In genomic region chr11:58927053-58927452, GRCm38 (mm10) we compare ENCODE assay signal across 22 mouse cellular contexts. TPM values are rescaled to one million over a fixed set of nuclear protein-coding genes. Genes with fewer than 3 reads are reported as not detected.
"Had no signal": no experiment of that assay in that cellular context is flagged by ENCODE, and none has a peak within 500 bp of the region (broad histone marks: within the 10 kb centered on the region; RNA-seq: fewer than 3 reads in every experiment).

No protein-coding gene starts in this region.

- ATAC-seq: forebrain, embryonic 16.5 days; hindbrain, postnatal 0 days had no signal

- DNase-seq: gastrocnemius, postnatal 14 days; gastrocnemius, postnatal 36 days; heart, adult 11 months; heart, adult 2 months; heart, postnatal 14 days; heart, postnatal 36 days had no signal

- H3K27ac ChIP-seq: hindbrain, postnatal 0 days; layer of hippocampus, adult 2 months; left cerebral cortex, adult 2 months; limb, embryonic 12.5 days had no signal

- H3K27me3 ChIP-seq: heart, embryonic 15.5 days; hindbrain, embryonic 13.5 days; hindbrain, embryonic 15.5 days had no signal

- H3K9me3 ChIP-seq: heart, embryonic 13.5 days; heart, embryonic 15.5 days; hindbrain, embryonic 13.5 days; hindbrain, embryonic 15.5 days; limb, embryonic 10.5 days; limb, embryonic 12.5 days had no signal

- H3K9ac ChIP-seq: heart, embryonic 15.5 days; hindbrain, embryonic 13.5 days; hindbrain, embryonic 15.5 days; limb, embryonic 12.5 days had no signal

- H3K4me3 ChIP-seq: hindbrain, embryonic 13.5 days; hindbrain, embryonic 15.5 days; layer of hippocampus, adult 2 months; left cerebral cortex, adult 2 months; limb, embryonic 12.5 days had no signal

RNA-seq across cellular contexts. Expression of gene Btnl10, which starts 9.3 kb away (rescaled TPM):
- total RNA-seq: gastrocnemius, adult 8-10 months; gastrocnemius, postnatal 14 days; gastrocnemius, postnatal 36 days; heart, adult 2 months; heart, postnatal 14 days; heart, postnatal 36 days; hindbrain, postnatal 0 days; layer of hippocampus, adult 2 months; left cerebral cortex, adult 2 months; left cerebral cortex, postnatal 14 days; left cerebral cortex, postnatal 36 days had no signal
- polyA plus RNA-seq: forebrain, embryonic 16.5 days; heart, embryonic 15.5 days; hindbrain, embryonic 11.5 days; hindbrain, embryonic 13.5 days; hindbrain, embryonic 15.5 days; kidney, embryonic 14.5 days; large intestine, adult 2 months had no signal
